Comparison of ENCODE assay signal across 20 mouse cellular contexts in genomic region chr2:33719339-33720066, GRCm38 (mm10).
A peak's percentile ranks its signal among the peaks of the same experiment; 100 is the strongest.
DNase-seq lines count a peak whose midpoint lies in the region; ATAC-seq lines count a peak whose summit lies in the region.
"Had no signal": no experiment of that assay in that cellular context is flagged by ENCODE, and none has a peak within 500 bp of the region (broad histone marks: within the 10 kb centered on the region; RNA-seq: fewer than 3 reads in every experiment).

No protein-coding gene starts in this region.

- H3K27me3 ChIP-seq in forebrain, embryonic 10.5 days (ENCODE audit: poor library complexity, severe bottlenecking), result peaks cover 95% of the 10 kb centered on the region
- H3K27me3 ChIP-seq in forebrain, embryonic 15.5 days, result peaks cover 20% of the 10 kb centered on the region
- peaks cover 4% of the 10 kb centered on the region; the same call in 1 of the 2 replicates for H3K27me3 ChIP-seq in embryonic facial prominence, embryonic 11.5 days (ENCODE audit: control insufficient read depth, insufficient read depth, low read length)
- H3K27me3 ChIP-seq in limb, embryonic 12.5 days, result peaks cover 22% of the 10 kb centered on the region

- H3K4me2 ChIP-seq in forebrain, embryonic 15.5 days (replicated peaks), result no peak overlapping the region
- H3K4me2 ChIP-seq in embryonic facial prominence, embryonic 11.5 days (ENCODE audit: low read depth, low read length), result no peak overlapping the region
- H3K4me2 ChIP-seq in limb, embryonic 12.5 days, result peak overlapping the region; percentile 65; the same call in 1 of the 2 replicates
- H3K4me2 ChIP-seq: intestine, embryonic 15.5 days; liver, embryonic 11.5 days; neural tube, embryonic 15.5 days had no signal

- no peak overlapping the region; the same call in 1 of the 2 replicates for H3K9ac ChIP-seq in forebrain, embryonic 15.5 days (replicated peaks)
- H3K9ac ChIP-seq in embryonic facial prominence, embryonic 11.5 days (replicated peaks; ENCODE audit: low read length), result no peak overlapping the region
- H3K9ac ChIP-seq in limb, embryonic 12.5 days (replicated peaks), result no peak overlapping the region
- H3K9ac ChIP-seq: forebrain, postnatal 0 days; intestine, embryonic 15.5 days; neural tube, embryonic 15.5 days had no signal

- no peaks in the 10 kb centered on the region for H3K36me3 ChIP-seq in forebrain, embryonic 10.5 days (replicated peaks)
- H3K36me3 ChIP-seq in forebrain, embryonic 15.5 days, result no peaks in the 10 kb centered on the region
- H3K36me3 ChIP-seq in embryonic facial prominence, embryonic 11.5 days (replicated peaks; ENCODE audit: control insufficient read depth, insufficient read depth, low read depth, low read length), result no peaks in the 10 kb centered on the region
- no peaks in the 10 kb centered on the region for H3K36me3 ChIP-seq in limb, embryonic 12.5 days
- H3K36me3 ChIP-seq: hindbrain, embryonic 10.5 days; intestine, embryonic 15.5 days; neural tube, embryonic 15.5 days had no signal

- intact Hi-C loops in left cerebral cortex, postnatal 4 days (cut with DNase I), result no loop called here

- H3K27ac ChIP-seq in forebrain, embryonic 10.5 days, result peak overlapping the region; percentile 53; the same call in 1 of the 2 replicates
- H3K27ac ChIP-seq in forebrain, embryonic 15.5 days (replicated peaks), result no peak overlapping the region
- H3K27ac ChIP-seq in embryonic facial prominence, embryonic 11.5 days (replicated peaks; ENCODE audit: low read depth, low read length), result peak overlapping the region; percentile 52
- peak overlapping the region; percentile 98 for H3K27ac ChIP-seq in limb, embryonic 12.5 days
- H3K27ac ChIP-seq: heart, adult 2 months; hindbrain, embryonic 10.5 days; intestine, embryonic 15.5 days; kidney, postnatal 0 days; neural tube, embryonic 15.5 days had no signal

- 46% methylated on average over 12 of the region's 12 CpGs for WGBS in forebrain, embryonic 10.5 days
- WGBS in forebrain, embryonic 15.5 days, result 47% methylated on average over 12 of the region's 12 CpGs
- WGBS in embryonic facial prominence, embryonic 11.5 days, result 23% methylated on average over 12 of the region's 12 CpGs
- WGBS in limb, embryonic 12.5 days, result 10% methylated on average over 12 of the region's 12 CpGs

- no peak for ATAC-seq in forebrain, embryonic 15.5 days (replicated peaks)
- no peak for ATAC-seq in embryonic facial prominence, embryonic 11.5 days (replicated peaks; ENCODE audit: insufficient number of reproducible peaks, low FRiP score, low TSS enrichment, low read depth)
- ATAC-seq in limb, embryonic 12.5 days (ENCODE audit: insufficient number of reproducible peaks, insufficient read depth, low FRiP score, low TSS enrichment, low read depth), result no peak
- no peak for ATAC-seq in megakaryocyte-erythroid progenitor cell, adult 5-6 weeks (replicated peaks; ENCODE audit: low FRiP score, low TSS enrichment, poor library complexity, severe bottlenecking)
- ATAC-seq: intestine, embryonic 15.5 days had no signal

- H3K4me3 ChIP-seq in forebrain, embryonic 10.5 days, result no peak overlapping the region
- H3K4me3 ChIP-seq in forebrain, embryonic 15.5 days, result no peak overlapping the region
- no peak overlapping the region for H3K4me3 ChIP-seq in embryonic facial prominence, embryonic 11.5 days (ENCODE audit: low read depth, low read length)
- H3K4me3 ChIP-seq in limb, embryonic 12.5 days (replicated peaks), result no peak overlapping the region
- H3K4me3 ChIP-seq: heart, adult 2 months; hindbrain, embryonic 10.5 days; intestine, embryonic 15.5 days; myocyte; neural tube, embryonic 15.5 days had no signal

- H3K9me3 ChIP-seq in forebrain, embryonic 10.5 days, result peaks cover 5% of the 10 kb centered on the region; the same call in 1 of the 2 replicates
- no peaks in the 10 kb centered on the region for H3K9me3 ChIP-seq in forebrain, embryonic 15.5 days
- H3K9me3 ChIP-seq in embryonic facial prominence, embryonic 11.5 days (replicated peaks; ENCODE audit: control insufficient read depth, low read length), result no peaks in the 10 kb centered on the region
- H3K9me3 ChIP-seq in limb, embryonic 12.5 days, result peaks cover 3% of the 10 kb centered on the region; the same call in 1 of the 2 replicates
- H3K9me3 ChIP-seq: hindbrain, embryonic 10.5 days; intestine, embryonic 15.5 days; neural tube, embryonic 15.5 days had no signal

- no peak for DNase-seq in forebrain, embryonic 10.5 days (ENCODE audit: extremely low spot score, low spot score)
- peak; percentile 76 for DNase-seq in left cerebral cortex, postnatal 4 days
- DNase-seq in left cerebral cortex, adult 18-20 months (ENCODE audit: low spot score in 2 of 2), result no peak
- DNase-seq in embryonic facial prominence, embryonic 11.5 days (ENCODE audit: low spot score), result no peak
- no peak for DNase-seq in ovary, postnatal 14 days (ENCODE audit: low spot score)
- DNase-seq: adrenal gland, adult 2 months; gastrocnemius, postnatal 10 days; heart, adult 2 months; lung, adult 2 months; thymus, adult 18-20 months had no signal

- peaks cover 61% of the 10 kb centered on the region for H3K4me1 ChIP-seq in forebrain, embryonic 10.5 days
- H3K4me1 ChIP-seq in forebrain, embryonic 15.5 days, result peaks cover 56% of the 10 kb centered on the region
- peaks cover 15% of the 10 kb centered on the region for H3K4me1 ChIP-seq in embryonic facial prominence, embryonic 11.5 days (ENCODE audit: control insufficient read depth, insufficient read depth, low read length)
- peaks cover 60% of the 10 kb centered on the region for H3K4me1 ChIP-seq in limb, embryonic 12.5 days (replicated peaks)
